Mouse (Mus musculus) forebrain, embryonic 11.5 days (tissue): ENCODE measurements around the gene Ggt1. TPM values are rescaled to one million over a fixed set of nuclear protein-coding genes. Genes with fewer than 3 reads are reported as not detected.

ENCODE experiments used
- ATAC-seq: fragments of 200-750 bp; cut with Nextera tagmentation; replicated peaks from 2 replicates; pipeline ENCODE4 v1.8.0; 2017; ENCODE audit warnings: moderate TSS enrichment; ENCODE audit not compliant: low FRiP score
- DNase-seq: peaks from one replicate; pipeline ENCODE4 v3.0.0-alpha.2; 2017; ENCODE audit warnings: low spot score
- H3K27ac ChIP-seq: fragments of 300-500 bp; sonication (generic); 2 replicates; pipeline ENCODE4 v1.5.1; 2014; ENCODE audit warnings: low read depth, low read length
- H3K27me3 ChIP-seq: fragments of 300-500 bp; sonication (generic); 2 replicates; pipeline ENCODE4 v1.6.1; 2014; ENCODE audit warnings: mild to moderate bottlenecking, low read length, mixed read lengths; ENCODE audit not compliant: control insufficient read depth, insufficient read depth
- H3K36me3 ChIP-seq: fragments of 300-500 bp; sonication (generic); 2 replicates; pipeline ENCODE4 v1.6.1; 2014; ENCODE audit warnings: mild to moderate bottlenecking, low read length, moderate library complexity, mixed read lengths; ENCODE audit not compliant: control insufficient read depth, insufficient read depth
- H3K4me1 ChIP-seq: fragments of 300-500 bp; sonication (generic); replicated peaks from 2 replicates; pipeline ENCODE4 v1.6.1; 2014; ENCODE audit warnings: low read length, mixed read lengths; ENCODE audit not compliant: control insufficient read depth, insufficient read depth
- H3K4me2 ChIP-seq: fragments of 300-500 bp; sonication (generic); 2 replicates; pipeline ENCODE4 v1.6.1; 2014; ENCODE audit warnings: low read depth, mild to moderate bottlenecking, low read length, moderate library complexity, mixed read lengths; ENCODE audit not compliant: severe bottlenecking
- H3K4me3 ChIP-seq: fragments of 300-500 bp; sonication (generic); 2 replicates; pipeline ENCODE4 v1.5.1; 2014; ENCODE audit warnings: low read depth, low read length
- H3K9ac ChIP-seq: fragments of 300-500 bp; sonication (generic); 2 replicates; pipeline ENCODE4 v1.6.1; 2014; ENCODE audit warnings: low read length
- H3K9me3 ChIP-seq: fragments of 300-500 bp; sonication (generic); 2 replicates; pipeline ENCODE4 v1.6.1; 2016; ENCODE audit warnings: low read length, mixed read lengths; ENCODE audit not compliant: control insufficient read depth
- whole genome bisulfite sequencing: fragments of 180-500 bp; shearing (Covaris S2); extraction: QIAGEN DNeasy Blood & Tissue Kit; methylation state at CpG from one replicate; pipeline ENCODE4 v1.1.7; 2014; 5-methylcytosine and 5-hydroxymethylcytosine counted together
- polyA plus RNA-seq: library from polyadenylated mRNA; unstranded; fragments of >200 nt; fragmentation: Nextera tagmentation; extraction: Ambion mirVana; gene quantifications from 2 replicates; pipeline ENCODE4 v1.2.1, GENCODE M21; 2014

Ggt1 gene
- polyA plus RNA-seq, 1 experiment from 2014 or later, result 2.3 TPM

GRCm38 (mm10) chr10:75534934-75535333 lies 26.5 kb upstream of the Ggt1 start:
- H3K36me3 ChIP-seq, result peaks cover 5% of the 10 kb centered on the region; the same call in 1 of the 2 replicates
- 93% methylated on average over 8 of the region's 8 CpGs for WGBS
- no peak overlapping the region for H3K9ac ChIP-seq
- H3K4me2 ChIP-seq, result no peak overlapping the region
- no peak overlapping the region for H3K27ac ChIP-seq
- H3K27me3 ChIP-seq, result no peaks in the 10 kb centered on the region
- H3K4me3 ChIP-seq, result no peak overlapping the region
- DNase-seq (no peak), ATAC-seq (no peak)
- no peaks in the 10 kb centered on the region for H3K4me1 ChIP-seq
- H3K9me3 ChIP-seq, result no peaks in the 10 kb centered on the region

GRCm38 (mm10) chr10:75535423-75535822 lies 26.0 kb upstream of the Ggt1 start:
- ATAC-seq, result no peak
- Histone ChIP-seq H3K9ac (no peak overlapping the region), H3K9me3 (no peaks in the 10 kb centered on the region), H3K36me3 (peaks cover 5% of the 10 kb centered on the region; the same call in 1 of the 2 replicates), H3K27ac (no peak overlapping the region), H3K4me2 (no peak overlapping the region), H3K27me3 (no peaks in the 10 kb centered on the region), H3K4me1 (no peaks in the 10 kb centered on the region), H3K4me3 (no peak overlapping the region)
- DNase-seq, result no peak
- WGBS, result 90% methylated on average over 2 of the region's 2 CpGs

GRCm38 (mm10) chr10:75536123-75536522 lies 25.3 kb upstream of the Ggt1 start:
- H3K4me2 ChIP-seq, result no peak overlapping the region
- DNase-seq (no peak), ATAC-seq (no peak)
- no peaks in the 10 kb centered on the region for H3K27me3 ChIP-seq
- WGBS, result 96% methylated on average over 5 of the region's 5 CpGs
- no peaks in the 10 kb centered on the region for H3K4me1 ChIP-seq
- peaks cover 5% of the 10 kb centered on the region; the same call in 1 of the 2 replicates for H3K36me3 ChIP-seq
- no peak overlapping the region for H3K4me3 ChIP-seq
- no peak overlapping the region for H3K27ac ChIP-seq
- no peaks in the 10 kb centered on the region for H3K9me3 ChIP-seq
- H3K9ac ChIP-seq, result no peak overlapping the region

GRCm38 (mm10) chr10:75547901-75548300 lies 13.5 kb upstream of the Ggt1 start:
- Histone ChIP-seq H3K36me3 (no peaks in the 10 kb centered on the region), H3K9me3 (0 out of 2 replicates have a peak, but pooled peaks cover 2% of the 10 kb centered on the region), H3K4me2 (no peak overlapping the region), H3K4me3 (no peak overlapping the region), H3K27me3 (no peaks in the 10 kb centered on the region), H3K9ac (no peak overlapping the region), H3K27ac (no peak overlapping the region), H3K4me1 (no peaks in the 10 kb centered on the region)
- ATAC-seq (no peak), DNase-seq (no peak)
- WGBS, result 74% methylated on average over 7 of the region's 7 CpGs

- DNase-seq (no peak), ATAC-seq (no peak)
- Histone ChIP-seq H3K9me3 (0 out of 2 replicates have a peak, but pooled peaks cover 2% of the 10 kb centered on the region), H3K27ac (no peak overlapping the region), H3K9ac (no peak overlapping the region), H3K36me3 (no peaks in the 10 kb centered on the region), H3K4me3 (no peak overlapping the region), H3K27me3 (no peaks in the 10 kb centered on the region), H3K4me1 (no peaks in the 10 kb centered on the region), H3K4me2 (no peak overlapping the region)
- WGBS, result 82% methylated on average over 14 of the region's 14 CpGs
Measured at GRCm38 (mm10) chr10:75548486-75548885, 12.9 kb upstream of the Ggt1 start.

GRCm38 (mm10) chr10:75549886-75550285 lies 11.5 kb upstream of the Ggt1 start:
- Histone ChIP-seq H3K27me3 (no peaks in the 10 kb centered on the region), H3K9ac (no peak overlapping the region), H3K36me3 (no peaks in the 10 kb centered on the region), H3K27ac (no peak overlapping the region), H3K9me3 (0 out of 2 replicates have a peak, but pooled peaks cover 2% of the 10 kb centered on the region), H3K4me1 (no peaks in the 10 kb centered on the region), H3K4me3 (no peak overlapping the region), H3K4me2 (no peak overlapping the region)
- ATAC-seq (no peak), DNase-seq (no peak)
- WGBS, result 86% methylated on average over 7 of the region's 7 CpGs

GRCm38 (mm10) chr10:75551175-75551574 lies 10.2 kb upstream of the Ggt1 start:
- H3K4me2 ChIP-seq, result no peak overlapping the region
- no peaks in the 10 kb centered on the region for H3K9me3 ChIP-seq
- H3K27me3 ChIP-seq, result no peaks in the 10 kb centered on the region
- DNase-seq, result no peak
- no peaks in the 10 kb centered on the region; the same call in 1 of the 2 replicates for H3K4me1 ChIP-seq
- no peak for ATAC-seq
- H3K4me3 ChIP-seq, result no peak overlapping the region
- H3K36me3 ChIP-seq, result no peaks in the 10 kb centered on the region
- WGBS, result 67% methylated on average over 12 of the region's 12 CpGs
- no peak overlapping the region for H3K27ac ChIP-seq
- H3K9ac ChIP-seq, result no peak overlapping the region

- DNase-seq (no peak), ATAC-seq (no peak)
- Histone ChIP-seq H3K4me2 (no peak overlapping the region), H3K9ac (no peak overlapping the region), H3K27ac (no peak overlapping the region), H3K36me3 (no peaks in the 10 kb centered on the region), H3K27me3 (no peaks in the 10 kb centered on the region), H3K4me1 (peaks cover 2% of the 10 kb centered on the region; the same call in 1 of the 2 replicates), H3K4me3 (no peak overlapping the region), H3K9me3 (no peaks in the 10 kb centered on the region)
- WGBS, result 97% methylated on average over 2 of the region's 2 CpGs
Measured at GRCm38 (mm10) chr10:75552106-75552505, 9.3 kb upstream of the Ggt1 start.

GRCm38 (mm10) chr10:75552701-75553450 lies 8.5 kb upstream of the Ggt1 start:
- H3K36me3 ChIP-seq, result no peaks in the 10 kb centered on the region
- no peaks in the 10 kb centered on the region for H3K9me3 ChIP-seq
- no peaks in the 10 kb centered on the region for H3K27me3 ChIP-seq
- 76% methylated on average over 13 of the region's 13 CpGs for WGBS
- H3K4me1 ChIP-seq, result peaks cover 2% of the 10 kb centered on the region; the same call in 1 of the 2 replicates
- DNase-seq (no peak), ATAC-seq (no peak)
- no peak overlapping the region for H3K4me2 ChIP-seq
- no peak overlapping the region for H3K9ac ChIP-seq
- no peak overlapping the region for H3K27ac ChIP-seq
- H3K4me3 ChIP-seq, result no peak overlapping the region
